Mouse (Mus musculus) midbrain, embryonic 10.5 days (tissue): ENCODE measurements around the gene Lce1j. TPM values are rescaled to one million over a fixed set of nuclear protein-coding genes. Genes with fewer than 3 reads are reported as not detected.

Experiments
- polyA plus RNA-seq: library from polyadenylated mRNA; unstranded; fragments of >200 nt; fragmentation: Nextera tagmentation; extraction: Ambion mirVana; gene quantifications from 2 replicates; pipeline ENCODE4 v1.2.1, GENCODE M21; 2016

The Lce1j gene
- polyA plus RNA-seq, 1 experiment from 2014 or later: not detected

Other genes with a start within 250 kb of the Lce1j start
- 0.11 TPM in 1 of 2 replicates, not detected in the other for gene Ivl, start 216.8 kb downstream of the Lce1j start, polyA plus RNA-seq
- gene Smcp, start 201.5 kb downstream of the Lce1j start, polyA plus RNA-seq: not detected in 2 replicates
- not detected in 2 replicates for gene 2210017I01Rik, start 183.0 kb downstream of the Lce1j start, polyA plus RNA-seq
- gene Lce6a, start 168.9 kb downstream of the Lce1j start, polyA plus RNA-seq: not detected in 2 replicates
- gene Lce1a1, start 142.2 kb downstream of the Lce1j start, polyA plus RNA-seq: not detected in 2 replicates
- not detected in 2 replicates for gene Lce1b, start 133.6 kb downstream of the Lce1j start, polyA plus RNA-seq
- gene Lce1a2, start 120.2 kb downstream of the Lce1j start, polyA plus RNA-seq: not detected in 2 replicates
- not detected in 2 replicates for gene Lce1c, start 111.3 kb downstream of the Lce1j start, polyA plus RNA-seq
- not detected in 2 replicates for gene Lce1d, start 103.3 kb downstream of the Lce1j start, polyA plus RNA-seq
- gene Lce1e, start 81.4 kb downstream of the Lce1j start, polyA plus RNA-seq: not detected in 2 replicates
- not detected in 2 replicates for gene Lce1f, start 70.2 kb downstream of the Lce1j start, polyA plus RNA-seq
- gene Gm38119, start 51.4 kb downstream of the Lce1j start, polyA plus RNA-seq: not detected in 2 replicates
- not detected in 2 replicates for gene Lce1g, start 38.2 kb downstream of the Lce1j start, polyA plus RNA-seq
- not detected in 2 replicates for gene Lce1h, start 25.4 kb downstream of the Lce1j start, polyA plus RNA-seq
- not detected in 2 replicates for gene Lce1i, start 11.6 kb downstream of the Lce1j start, polyA plus RNA-seq
- gene Lce1k, start 17.4 kb upstream of the Lce1j start, polyA plus RNA-seq: not detected in 2 replicates
- gene Kprp, start 36.7 kb upstream of the Lce1j start, polyA plus RNA-seq: not detected in 2 replicates
- not detected in 2 replicates for gene Lce1l, start 60.8 kb upstream of the Lce1j start, polyA plus RNA-seq
- gene 2310050C09Rik, start 79.7 kb upstream of the Lce1j start, polyA plus RNA-seq: not detected in 2 replicates
- not detected in 2 replicates for gene Lce3a, start 135.7 kb upstream of the Lce1j start, polyA plus RNA-seq
- gene Lce3b, start 142.5 kb upstream of the Lce1j start, polyA plus RNA-seq: not detected in 2 replicates
- gene Lce3c, start 154.0 kb upstream of the Lce1j start, polyA plus RNA-seq: not detected in 2 replicates
- not detected in 2 replicates for gene Lce3d, start 166.9 kb upstream of the Lce1j start, polyA plus RNA-seq
- gene Lce3e, start 176.5 kb upstream of the Lce1j start, polyA plus RNA-seq: not detected in 2 replicates
- gene Lce3f, start 201.7 kb upstream of the Lce1j start, polyA plus RNA-seq: not detected in 2 replicates
- 0.17 and 0.32 TPM in 2 replicates for gene Crct1, start 225.2 kb upstream of the Lce1j start, polyA plus RNA-seq
- not detected in 2 replicates for gene Lce1m, start 228.5 kb upstream of the Lce1j start, polyA plus RNA-seq